Mouse (Mus musculus): ENCODE measurements at regions not wholly inside any gene's neighbourhood (a gene's known extent, or its start where the extent isn't known, plus 50 kb on each side); places are given as distances from the start of the nearest gene placed in this dataset.

- POLR2A ChIA-PET: no interaction called here
- no peaks in the 10 kb centered on the region for H3K27me3 ChIP-seq
- DNase-seq (ENCODE audit: low read depth, low spot score) (peak; percentile 60), ATAC-seq (peak; percentile 35)
- CTCF ChIA-PET: no interaction called here
- no peak for TF ChIP-seq CTCF (IDR thresholded peaks at IDR 0.05)
- in situ Hi-C loops (cut with MboI; ENCODE audit: low pct_unique_long_range_greater_than_20kb): no loop called here
Observed at GRCm38 (mm10) chr7:72627369-72627768, 321.0 kb upstream of the Mctp2 start.

DNA sequence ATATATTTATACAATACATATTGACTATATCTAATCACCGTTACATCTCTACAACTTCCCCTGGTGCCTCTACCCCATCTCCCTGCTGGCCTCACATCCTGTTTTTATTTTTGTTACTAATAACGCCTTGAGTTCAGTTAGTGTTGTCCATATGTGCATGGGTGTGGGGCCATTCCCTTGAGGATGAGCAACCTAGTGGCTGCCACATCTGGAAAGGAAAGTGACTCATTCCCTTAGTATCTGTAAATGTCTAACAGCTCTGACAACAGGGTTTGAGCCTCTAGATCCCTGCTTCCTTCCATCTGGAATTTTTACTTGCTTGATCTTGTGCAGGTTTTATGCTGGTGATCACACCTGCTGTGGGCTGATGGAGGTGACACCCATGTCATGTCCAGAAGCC is 333.2 kb upstream of the Mctp2 start:
- H3K27me3 ChIP-seq: no peaks in the 10 kb centered on the region
- ChIA-PET CTCF (interaction anchor here (0.9 to 1.5 kb wide), 2 partner anchors 29 to 98 kb away, joined by 3 to 4 read pairs; no protein-coding TSS in a partner anchor), POLR2A (interaction anchor here (1.4 kb wide), 1 partner anchor 22 kb away, joined by 5 read pairs; no protein-coding TSS in a partner anchor)
- in situ Hi-C loops (cut with MboI; ENCODE audit: low pct_unique_long_range_greater_than_20kb): no loop called here
- DNase-seq (ENCODE audit: low read depth, low spot score) (no peak), ATAC-seq (no peak)
- no peak for TF ChIP-seq CTCF (IDR thresholded peaks at IDR 0.05)

DNA sequence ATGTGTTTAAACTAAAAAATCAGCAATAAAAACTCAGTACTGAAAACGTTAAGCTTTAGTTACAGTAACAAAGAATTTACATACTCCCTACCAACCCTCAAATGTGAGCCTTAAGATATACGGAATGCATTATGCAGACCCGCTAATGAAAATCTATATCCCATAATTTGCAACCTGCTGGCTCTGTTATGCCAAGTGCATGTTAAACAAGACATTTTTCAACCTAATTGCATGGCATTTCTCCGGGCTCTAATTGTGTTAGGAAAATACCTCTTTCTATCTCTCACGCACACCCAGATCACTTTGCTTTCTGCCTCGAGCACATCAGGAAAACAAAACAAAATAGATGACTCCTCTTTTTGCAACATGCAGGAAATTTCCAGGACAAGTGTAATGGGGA is 368.6 kb upstream of the Mctp2 start:
- ChIA-PET CTCF (no interaction called here), POLR2A (no interaction called here)
- ATAC-seq (no peak), DNase-seq (ENCODE audit: low read depth, low spot score) (no peak)
- in situ Hi-C loops (cut with MboI; ENCODE audit: low pct_unique_long_range_greater_than_20kb): no loop called here
- no peak for TF ChIP-seq CTCF (IDR thresholded peaks at IDR 0.05)
- no peaks in the 10 kb centered on the region for H3K27me3 ChIP-seq

- POLR2A ChIA-PET: no interaction called here
Observed at GRCm38 (mm10) chr7:72685803-72686202, 379.4 kb upstream of the Mctp2 start.

GRCm38 (mm10) chr7:72687356-72687755 is 380.9 kb upstream of the Mctp2 start:
- no peak for ATAC-seq
- no peak for TF ChIP-seq CTCF (IDR thresholded peaks at IDR 0.05)

More at GRCm38 (mm10) chr7:72685803-72686202, 379.4 kb upstream of the Mctp2 start:
- TF ChIP-seq CTCF (IDR thresholded peaks at IDR 0.05): no peak
- DNase-seq (ENCODE audit: low read depth, low spot score): no peak
- CTCF ChIA-PET: no interaction called here
- in situ Hi-C loops (cut with MboI; ENCODE audit: low pct_unique_long_range_greater_than_20kb): no loop called here
- H3K27me3 ChIP-seq: no peaks in the 10 kb centered on the region
- ATAC-seq: no peak

DNA sequence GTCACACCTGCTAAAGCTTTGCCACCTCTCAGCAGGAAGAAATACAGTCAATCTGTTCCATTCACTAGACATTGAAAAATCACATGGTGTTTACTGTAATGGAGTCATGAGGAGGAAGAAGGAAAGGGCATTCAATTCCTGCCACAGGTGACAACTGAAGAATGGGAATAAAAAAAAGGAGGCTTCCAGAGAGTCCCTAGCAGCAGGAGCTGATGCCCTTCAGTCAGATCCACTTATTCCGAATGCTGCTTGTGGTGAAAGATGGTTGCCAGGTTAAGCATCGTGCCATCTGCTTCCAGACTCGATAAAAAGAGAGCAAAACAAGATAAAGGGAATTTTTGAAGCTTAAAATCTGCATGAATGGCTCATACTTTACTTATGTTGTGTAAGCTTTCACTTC is 385.0 kb upstream of the Mctp2 start:
- no peak for TF ChIP-seq CTCF (IDR thresholded peaks at IDR 0.05)
- in situ Hi-C loops (cut with MboI; ENCODE audit: low pct_unique_long_range_greater_than_20kb): no loop called here

More at GRCm38 (mm10) chr7:72687356-72687755, 380.9 kb upstream of the Mctp2 start:
- CTCF ChIA-PET: no interaction called here
- POLR2A ChIA-PET: no interaction called here
- no peak for DNase-seq (ENCODE audit: low read depth, low spot score)
- no peaks in the 10 kb centered on the region for H3K27me3 ChIP-seq
- in situ Hi-C loops (cut with MboI; ENCODE audit: low pct_unique_long_range_greater_than_20kb): no loop called here

DNA sequence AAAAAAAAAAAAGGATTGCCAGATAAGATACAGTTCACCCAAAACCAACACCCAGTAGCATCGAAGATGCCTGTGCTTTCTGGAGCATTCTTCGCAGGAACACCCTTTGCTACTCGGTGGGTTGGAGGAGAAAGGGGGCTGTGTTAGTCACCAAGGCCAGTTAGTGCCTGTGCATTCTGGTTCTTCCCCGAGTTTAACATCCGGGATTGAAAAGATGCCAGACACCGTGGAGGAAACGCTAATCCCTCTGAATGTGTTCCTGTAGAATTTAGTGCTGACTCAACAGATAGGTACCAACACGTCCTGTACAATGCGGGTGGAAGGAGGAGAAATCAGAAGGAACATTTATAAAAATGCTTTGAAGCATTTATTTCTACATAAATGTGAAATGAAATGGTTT is 385.5 kb upstream of the Mctp2 start:
- CTCF ChIA-PET: no interaction called here

More for the DNA sequence above, 385.0 kb upstream of the Mctp2 start:
- ATAC-seq: no peak
- H3K27me3 ChIP-seq: no peaks in the 10 kb centered on the region
- ChIA-PET POLR2A (no interaction called here), CTCF (no interaction called here)
- no peak for DNase-seq (ENCODE audit: low read depth, low spot score)

DNA sequence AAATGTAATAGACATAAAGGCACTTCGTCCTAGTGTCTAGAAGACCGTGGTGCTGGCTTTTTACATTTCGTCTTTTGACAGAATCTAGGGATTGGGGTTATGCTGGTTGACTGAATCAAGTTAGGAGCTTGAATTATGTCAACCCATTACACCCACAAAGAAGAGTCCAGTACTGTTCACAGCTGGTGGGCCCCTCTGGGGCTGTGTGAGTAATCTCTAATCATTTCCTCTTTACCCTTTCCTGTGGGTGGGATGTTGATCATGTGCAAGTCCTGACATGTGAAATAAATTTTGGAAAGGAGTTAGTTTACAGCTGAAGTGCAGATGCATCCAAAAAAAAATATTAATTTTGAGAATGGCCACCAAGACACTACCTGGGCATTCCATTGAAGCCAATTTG is 390.3 kb upstream of the Mctp2 start:
- H3K27me3 ChIP-seq: no peaks in the 10 kb centered on the region
- TF ChIP-seq CTCF (IDR thresholded peaks at IDR 0.05): no peak
- ChIA-PET CTCF (no interaction called here), POLR2A (no interaction called here)
- no peak for ATAC-seq
- DNase-seq (ENCODE audit: low read depth, low spot score): no peak
- in situ Hi-C loops (cut with MboI; ENCODE audit: low pct_unique_long_range_greater_than_20kb): no loop called here

More for the DNA sequence above, 385.5 kb upstream of the Mctp2 start:
- no peaks in the 10 kb centered on the region for H3K27me3 ChIP-seq
- in situ Hi-C loops (cut with MboI; ENCODE audit: low pct_unique_long_range_greater_than_20kb): no loop called here
- POLR2A ChIA-PET: no interaction called here
- no peak for DNase-seq (ENCODE audit: low read depth, low spot score)
- no peak for TF ChIP-seq CTCF (IDR thresholded peaks at IDR 0.05)
- ATAC-seq: no peak

DNA sequence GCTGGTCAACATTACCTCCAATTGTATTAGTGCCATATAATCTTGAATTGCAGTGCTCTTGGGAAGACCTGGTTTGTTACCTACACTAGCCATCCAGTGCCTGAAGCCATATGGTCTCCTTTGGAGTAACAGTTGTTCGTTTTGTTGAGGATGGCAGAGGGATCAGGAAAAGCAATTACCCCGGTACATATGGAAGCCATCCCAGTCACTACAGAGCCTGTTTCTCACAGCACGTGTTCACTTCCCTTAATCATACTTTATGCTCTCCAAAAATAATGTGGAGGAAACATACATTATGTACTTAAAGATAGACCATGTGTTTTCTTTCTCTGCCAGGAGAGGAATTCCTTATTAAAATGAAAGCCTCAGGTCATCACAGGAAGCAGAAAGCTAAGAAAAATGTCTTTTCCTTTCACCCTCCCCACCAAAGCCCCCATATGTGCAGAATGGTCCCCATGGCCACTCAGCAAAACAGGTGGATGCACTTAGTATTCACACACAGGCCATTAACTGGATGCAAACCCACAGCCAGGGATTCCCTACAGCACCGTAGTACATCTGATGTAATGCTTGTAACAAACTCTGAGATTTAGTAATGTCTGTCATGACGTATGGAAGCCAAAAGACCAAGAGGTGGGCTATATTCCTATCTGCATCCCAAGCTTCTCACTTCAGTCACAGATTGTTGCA is 397.4 kb upstream of the Mctp2 start:
- no peaks in the 10 kb centered on the region for H3K27me3 ChIP-seq
- in situ Hi-C loops (cut with MboI; ENCODE audit: low pct_unique_long_range_greater_than_20kb): no loop called here
- no peak for ATAC-seq
- ChIA-PET CTCF (interaction anchor here (1.8 kb wide), 1 partner anchor 8 kb away, joined by 5 read pairs; no protein-coding TSS in a partner anchor), POLR2A (no interaction called here)
- DNase-seq (ENCODE audit: low read depth, low spot score): no peak
- TF ChIP-seq CTCF (IDR thresholded peaks at IDR 0.05): no peak

GRCm38 (mm10) chr7:72711193-72712131 is 405.1 kb upstream of the Mctp2 start:
- POLR2A ChIA-PET: no interaction called here
- no peak for DNase-seq (ENCODE audit: low read depth, low spot score)
- in situ Hi-C loops (cut with MboI; ENCODE audit: low pct_unique_long_range_greater_than_20kb): no loop called here
- no peak for ATAC-seq
- no peak for TF ChIP-seq CTCF (IDR thresholded peaks at IDR 0.05)
- CTCF ChIA-PET: no interaction called here
- no peaks in the 10 kb centered on the region for H3K27me3 ChIP-seq

DNA sequence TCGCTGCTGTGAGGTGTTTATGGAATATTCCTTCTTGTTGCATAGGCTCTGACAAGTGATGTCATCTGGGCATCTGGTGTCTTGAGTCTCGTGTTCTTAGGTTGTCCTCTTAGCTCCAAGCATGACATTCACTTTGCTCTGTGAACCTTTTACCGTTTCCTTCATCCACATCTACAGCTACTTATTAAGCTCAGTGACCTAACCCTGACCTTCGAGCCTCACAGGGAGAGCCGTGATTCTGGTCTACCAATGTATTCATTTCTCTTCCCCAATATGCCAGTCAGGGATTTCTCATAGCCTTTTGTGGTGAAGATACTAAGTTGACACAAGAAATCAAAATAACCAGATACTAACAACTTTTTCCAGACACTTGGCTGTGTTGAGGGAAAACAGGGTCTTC is 409.0 kb upstream of the Mctp2 start:
- ChIA-PET POLR2A (no interaction called here), CTCF (interaction anchor here (1.7 kb wide), 1 partner anchor 16 kb away, joined by 4 read pairs; no protein-coding TSS in a partner anchor)
- ATAC-seq (no peak), DNase-seq (ENCODE audit: low read depth, low spot score) (no peak)
- no peak for TF ChIP-seq CTCF (IDR thresholded peaks at IDR 0.05)
- in situ Hi-C loops (cut with MboI; ENCODE audit: low pct_unique_long_range_greater_than_20kb): no loop called here
- no peaks in the 10 kb centered on the region for H3K27me3 ChIP-seq

Measured in Patski (cell line).